Mouse (Mus musculus) kidney, embryonic 15.5 days (tissue): Measurements from ENCODE around the gene Sv2c. TPM values are rescaled to one million over a fixed set of nuclear protein-coding genes. Genes with fewer than 3 reads are reported as not detected.

ENCODE experiments used
- ATAC-seq: fragments of 200-750 bp; cut with Nextera tagmentation; replicated peaks from 2 replicates; pipeline ENCODE4 v1.8.0; 2017; ENCODE audit warnings: moderate TSS enrichment; ENCODE audit not compliant: low FRiP score
- H3K27ac ChIP-seq: fragments of 300-500 bp; sonication (generic); 2 replicates; pipeline ENCODE4 v1.5.1; 2015; ENCODE audit warnings: mild to moderate bottlenecking, inconsistent platforms
- H3K27me3 ChIP-seq: fragments of 300-500 bp; sonication (generic); 2 replicates; pipeline ENCODE4 v1.6.1; 2015; ENCODE audit warnings: inconsistent platforms
- H3K36me3 ChIP-seq: fragments of 300-500 bp; sonication (generic); 2 replicates; pipeline ENCODE4 v1.6.1; 2015; ENCODE audit warnings: inconsistent platforms
- H3K4me1 ChIP-seq: fragments of 300-500 bp; sonication (generic); 2 replicates; pipeline ENCODE4 v1.6.1; 2015; ENCODE audit warnings: inconsistent platforms
- H3K4me2 ChIP-seq: fragments of 300-500 bp; sonication (generic); 2 replicates; pipeline ENCODE4 v1.6.1; 2015; ENCODE audit warnings: moderate library complexity, mild to moderate bottlenecking, inconsistent platforms
- H3K4me3 ChIP-seq: fragments of 300-500 bp; sonication (generic); replicated peaks from 2 replicates; pipeline ENCODE4 v1.5.1; 2015; ENCODE audit warnings: mild to moderate bottlenecking, inconsistent platforms
- H3K9ac ChIP-seq: fragments of 300-500 bp; sonication (generic); 2 replicates; pipeline ENCODE4 v1.6.1; 2015; ENCODE audit warnings: mild to moderate bottlenecking, inconsistent platforms
- H3K9me3 ChIP-seq: fragments of 300-500 bp; sonication (generic); replicated peaks from 2 replicates; pipeline ENCODE4 v1.6.1; 2016; ENCODE audit warnings: inconsistent platforms
- WGBS: fragments of 180-500 bp; shearing (Covaris S2); methylation state at CpG from one replicate; pipeline ENCODE4 v1.1.7; 2015; ENCODE audit warnings: mixed read lengths; 5-methylcytosine and 5-hydroxymethylcytosine counted together
- polyA plus RNA-seq: library from polyadenylated mRNA; unstranded; fragments of >200 nt; fragmentation: Nextera tagmentation; extraction: Ambion mirVana; gene quantifications from 2 replicates; pipeline ENCODE4 v1.2.1, GENCODE M21; 2015

The Sv2c gene
- polyA plus RNA-seq, 1 experiment from 2014 or later: 1.4 TPM

DNA sequence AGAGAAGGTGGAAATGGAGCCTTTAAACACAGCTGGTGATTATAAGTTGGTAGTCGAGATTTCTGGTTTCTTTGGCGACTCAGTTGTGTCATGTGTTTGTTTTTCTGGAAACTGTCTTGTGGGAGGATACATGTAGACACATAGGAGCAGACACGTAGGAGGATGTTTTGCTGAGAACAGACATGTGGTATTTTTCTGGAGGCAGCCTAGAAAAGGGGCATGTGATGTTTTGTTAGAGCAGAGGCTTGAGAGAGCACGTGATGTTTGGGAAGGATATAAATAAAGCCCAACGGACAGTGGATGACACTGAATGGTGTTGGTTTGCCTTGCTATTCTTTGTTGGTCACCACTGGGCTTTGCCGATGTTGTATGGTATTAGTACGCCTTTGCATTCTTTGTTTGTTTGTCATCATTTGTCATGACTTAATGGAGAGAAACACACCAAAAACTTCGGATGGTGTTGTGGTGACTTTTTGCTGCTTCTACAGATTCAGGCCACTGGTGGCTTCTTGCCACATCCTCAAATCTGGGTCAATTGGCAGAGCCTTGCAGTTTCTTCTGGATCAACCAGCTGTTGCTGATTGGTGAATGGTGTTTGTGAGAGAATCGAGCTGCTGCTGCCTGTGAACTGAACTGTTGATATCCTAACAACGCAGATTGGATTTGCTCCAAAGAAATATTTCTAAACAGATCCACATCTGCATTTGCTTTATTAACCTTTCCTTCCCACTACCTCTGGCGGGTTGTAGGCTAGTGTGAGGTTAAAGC is 91.9 kb downstream of the Sv2c start:
- no peaks in the 10 kb centered on the region for H3K36me3 ChIP-seq
- 67% methylated on average over 11 of the region's 11 CpGs for WGBS
- ATAC-seq: no peak
- no peak overlapping the region for H3K9ac ChIP-seq
- H3K27me3 ChIP-seq: no peaks in the 10 kb centered on the region
- no peak overlapping the region for H3K4me2 ChIP-seq
- H3K9me3 ChIP-seq: no peaks in the 10 kb centered on the region
- H3K4me3 ChIP-seq: no peak overlapping the region
- H3K4me1 ChIP-seq: no peaks in the 10 kb centered on the region
- H3K27ac ChIP-seq: no peak overlapping the region

DNA sequence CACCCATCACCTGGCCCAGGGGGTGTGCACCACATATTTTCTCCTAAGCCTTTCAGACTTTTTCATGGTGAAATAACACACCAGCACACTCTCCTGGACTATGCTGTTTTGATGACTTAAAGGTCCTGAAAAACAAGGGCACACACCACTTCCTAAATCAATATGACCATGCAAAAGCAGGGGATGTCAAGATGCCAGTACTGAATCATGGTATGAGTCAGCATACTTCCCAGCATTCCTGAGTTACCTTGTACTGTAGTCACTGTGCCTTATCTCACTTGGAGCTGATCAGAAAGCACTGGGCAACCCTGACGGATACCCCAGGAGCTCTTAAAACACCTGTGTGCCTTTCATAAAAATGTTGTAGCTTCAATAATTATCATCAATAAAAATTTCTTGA is 92.8 kb downstream of the Sv2c start:
- no peak for ATAC-seq
- H3K9ac ChIP-seq: no peak overlapping the region
- 72% methylated on average over 1 of the region's 1 CpGs for WGBS
- no peak overlapping the region for H3K27ac ChIP-seq
- no peaks in the 10 kb centered on the region for H3K4me1 ChIP-seq
- H3K36me3 ChIP-seq: no peaks in the 10 kb centered on the region
- H3K27me3 ChIP-seq: no peaks in the 10 kb centered on the region
- H3K9me3 ChIP-seq: no peaks in the 10 kb centered on the region
- H3K4me2 ChIP-seq: no peak overlapping the region
- no peak overlapping the region for H3K4me3 ChIP-seq

DNA sequence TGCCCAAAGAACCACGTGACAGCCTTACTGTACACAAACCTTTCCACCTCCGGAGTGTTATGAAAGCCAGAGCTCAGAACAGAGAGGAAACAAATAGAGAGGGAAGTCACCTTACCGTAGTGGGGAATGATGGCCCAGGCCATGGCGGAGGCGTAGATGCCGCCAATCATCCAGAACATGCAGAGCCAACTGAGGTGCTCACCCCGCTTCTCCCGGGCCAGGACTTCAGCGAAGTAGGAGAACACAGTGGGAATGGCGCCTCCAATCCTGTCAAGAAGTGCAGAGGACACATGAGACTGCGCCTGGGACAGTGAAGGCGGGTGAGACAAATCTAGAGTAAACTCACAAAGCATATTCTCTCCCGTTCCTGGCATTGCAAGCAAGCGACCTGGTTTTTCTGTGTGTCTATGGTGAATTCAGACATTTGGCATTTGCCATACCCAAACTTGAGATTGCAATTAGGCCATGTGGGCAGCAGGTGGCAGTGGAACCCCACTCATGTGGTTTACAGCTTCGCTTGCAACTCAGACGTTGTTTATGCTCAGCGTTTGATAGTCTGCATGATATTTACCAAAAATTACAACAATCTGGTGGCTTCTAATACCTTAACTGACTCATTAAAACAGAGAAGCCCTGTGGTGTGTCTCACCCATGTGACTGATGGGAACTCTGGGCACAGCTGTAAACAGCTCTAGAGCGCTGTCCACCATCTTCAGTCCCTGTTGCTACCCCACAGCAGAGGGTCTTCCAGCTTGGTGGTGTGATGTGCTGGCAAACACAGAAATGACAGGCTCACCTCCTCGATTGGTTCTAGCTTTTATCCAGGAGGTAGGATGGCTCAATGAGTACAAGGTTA is 101.8 kb downstream of the Sv2c start:
- H3K27ac ChIP-seq: no peak overlapping the region
- 66% methylated on average over 19 of the region's 19 CpGs for whole genome bisulfite sequencing
- no peaks in the 10 kb centered on the region for H3K4me1 ChIP-seq
- no peak overlapping the region for H3K4me2 ChIP-seq
- H3K9me3 ChIP-seq: no peaks in the 10 kb centered on the region
- ATAC-seq: no peak
- H3K4me3 ChIP-seq: no peak overlapping the region
- no peak overlapping the region for H3K9ac ChIP-seq
- H3K36me3 ChIP-seq: no peaks in the 10 kb centered on the region
- no peaks in the 10 kb centered on the region for H3K27me3 ChIP-seq

DNA sequence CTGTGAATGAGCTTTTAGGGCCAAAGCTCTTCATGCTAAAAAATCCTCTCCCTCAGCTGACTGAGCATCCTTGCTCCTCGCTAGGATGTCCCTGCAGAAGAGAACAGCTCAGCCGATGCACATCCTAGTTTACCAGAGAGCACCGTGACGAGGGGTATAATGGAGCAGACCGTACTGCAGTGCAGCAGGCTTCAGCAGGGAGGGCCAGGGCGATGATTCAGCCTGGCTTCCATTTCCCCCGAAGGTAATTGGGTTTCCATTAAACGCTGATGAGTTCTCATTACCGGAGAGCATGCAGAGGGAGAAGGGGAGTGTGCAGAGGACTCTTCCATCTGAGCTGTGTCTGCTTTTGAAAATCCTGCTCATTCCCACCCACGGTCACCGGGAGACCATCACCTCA is 108.5 kb downstream of the Sv2c start:
- Histone ChIP-seq H3K4me1 (no peaks in the 10 kb centered on the region), H3K4me2 (no peak overlapping the region), H3K9ac (no peak overlapping the region), H3K9me3 (no peaks in the 10 kb centered on the region), H3K4me3 (no peak overlapping the region), H3K27me3 (no peaks in the 10 kb centered on the region), H3K27ac (no peak overlapping the region), H3K36me3 (no peaks in the 10 kb centered on the region)
- ATAC-seq: no peak
- WGBS: 72% methylated on average over 11 of the region's 11 CpGs

DNA sequence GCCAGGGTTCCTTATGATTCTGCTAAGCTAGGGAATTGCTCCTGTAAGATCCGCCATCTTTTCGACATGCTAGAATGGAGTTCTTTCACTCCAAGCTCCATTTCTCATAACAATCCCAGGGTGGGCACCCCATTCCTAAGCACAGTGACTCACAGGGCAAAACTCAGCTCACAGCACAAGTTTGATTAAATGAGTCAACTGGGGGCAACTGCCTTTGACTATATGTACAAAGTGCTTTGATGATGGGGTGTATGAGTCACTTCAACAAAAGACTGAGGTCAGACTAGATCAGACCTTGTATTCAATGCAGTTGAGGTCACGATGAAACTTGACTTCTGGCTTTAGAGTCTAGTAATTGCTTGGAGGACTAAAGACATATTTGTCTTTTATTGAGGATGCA is 116.9 kb downstream of the Sv2c start:
- Histone ChIP-seq H3K9ac (no peak overlapping the region), H3K36me3 (no peaks in the 10 kb centered on the region), H3K4me3 (no peak overlapping the region), H3K4me2 (no peak overlapping the region), H3K4me1 (0 out of 2 replicates have a peak, but pooled peaks cover 4% of the 10 kb centered on the region), H3K9me3 (no peaks in the 10 kb centered on the region), H3K27ac (no peak overlapping the region), H3K27me3 (no peaks in the 10 kb centered on the region)
- 91% methylated on average over 3 of the region's 3 CpGs for WGBS
- ATAC-seq: no peak

DNA sequence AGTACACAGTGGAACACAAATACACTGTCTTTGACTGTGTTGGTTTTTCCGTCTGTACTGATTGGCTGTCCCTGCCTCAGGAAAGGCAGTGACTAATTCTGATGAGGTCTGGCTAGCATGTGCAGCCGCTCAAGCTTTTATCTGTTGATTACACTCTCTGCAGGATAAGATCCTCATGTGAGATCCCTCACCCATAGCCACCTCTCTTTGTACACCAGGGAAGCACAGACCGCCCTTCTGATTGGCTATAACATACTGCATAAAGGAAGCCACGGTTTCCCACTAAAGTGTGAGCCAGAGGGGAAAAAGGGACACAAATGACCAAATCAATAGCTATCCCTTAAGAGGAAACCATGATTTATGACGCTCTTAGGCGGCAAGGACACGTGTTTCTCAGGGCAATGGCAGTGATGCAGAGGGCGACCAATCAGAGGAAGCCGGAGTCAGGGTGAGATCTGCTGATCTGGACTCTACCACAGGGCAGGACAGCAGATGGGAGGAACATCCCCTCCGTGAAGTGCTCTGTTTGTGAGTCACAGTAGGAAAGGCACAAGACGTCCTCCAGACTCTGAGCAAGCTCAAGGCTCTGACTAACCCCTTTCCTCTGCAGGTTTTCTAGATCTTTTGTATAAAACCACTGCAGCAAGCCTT is 121.4 kb downstream of the Sv2c start:
- no peaks in the 10 kb centered on the region for H3K9me3 ChIP-seq
- H3K4me3 ChIP-seq: no peak overlapping the region
- H3K4me1 ChIP-seq: 0 out of 2 replicates have a peak, but pooled peaks cover 4% of the 10 kb centered on the region
- H3K27ac ChIP-seq: no peak overlapping the region
- H3K9ac ChIP-seq: no peak overlapping the region
- 24% methylated on average over 11 of the region's 11 CpGs for WGBS
- no peaks in the 10 kb centered on the region for H3K27me3 ChIP-seq
- H3K4me2 ChIP-seq: no peak overlapping the region
- no peaks in the 10 kb centered on the region for H3K36me3 ChIP-seq
- ATAC-seq: 0 out of 2 replicates have a peak, but pooled peaks have one; percentile 66

DNA sequence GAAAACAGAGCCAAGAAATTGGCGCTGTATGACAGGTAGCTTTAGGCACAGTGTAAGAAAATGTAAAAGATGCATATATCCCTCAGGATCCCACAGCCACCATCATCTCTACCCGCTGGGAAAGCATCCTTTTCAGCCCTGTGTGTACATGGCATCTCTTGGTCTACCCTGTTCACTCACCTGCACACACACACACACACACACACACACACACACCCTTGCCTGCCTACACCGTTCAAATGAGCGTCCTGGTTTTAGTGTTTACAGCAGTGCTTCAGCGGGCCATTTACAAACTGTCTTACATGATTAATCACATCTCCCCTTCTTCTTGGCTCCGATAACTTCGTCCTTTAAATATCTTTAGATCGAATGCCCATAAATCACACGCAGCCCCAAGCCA is 123.4 kb downstream of the Sv2c start:
- WGBS: 52% methylated on average over 9 of the region's 9 CpGs
- ATAC-seq: no peak

DNA sequence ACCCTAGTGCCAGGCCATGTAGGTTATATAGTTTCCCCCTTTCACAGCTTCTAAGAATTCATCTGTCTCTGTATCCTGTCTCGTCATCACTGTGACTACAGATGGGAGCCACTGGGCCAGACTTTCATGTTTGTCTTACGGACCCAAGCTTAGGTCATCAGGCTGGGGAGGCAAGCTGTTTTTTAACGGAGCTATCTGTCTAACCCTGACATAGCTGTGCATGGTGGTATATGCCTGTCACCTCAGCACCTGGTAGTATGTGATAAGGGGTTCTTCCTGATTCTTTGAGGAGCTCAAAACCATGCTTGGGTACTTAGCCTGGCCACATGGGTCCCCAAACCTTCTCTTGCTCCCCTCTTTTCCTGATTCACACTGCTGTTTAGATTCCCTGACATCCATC is 124.2 kb downstream of the Sv2c start:
- Histone ChIP-seq H3K36me3 (no peaks in the 10 kb centered on the region), H3K27ac (no peak overlapping the region), H3K27me3 (no peaks in the 10 kb centered on the region), H3K4me3 (no peak overlapping the region), H3K9me3 (no peaks in the 10 kb centered on the region), H3K4me2 (no peak overlapping the region), H3K9ac (no peak overlapping the region), H3K4me1 (0 out of 2 replicates have a peak, but pooled peaks cover 4% of the 10 kb centered on the region)
- WGBS: 81% methylated on average over 3 of the region's 3 CpGs
- no peak for ATAC-seq

More for the DNA sequence above, 123.4 kb downstream of the Sv2c start:
- Histone ChIP-seq H3K9ac (no peak overlapping the region), H3K9me3 (no peaks in the 10 kb centered on the region), H3K36me3 (no peaks in the 10 kb centered on the region), H3K4me3 (no peak overlapping the region), H3K4me1 (0 out of 2 replicates have a peak, but pooled peaks cover 4% of the 10 kb centered on the region), H3K27me3 (no peaks in the 10 kb centered on the region), H3K27ac (no peak overlapping the region), H3K4me2 (no peak overlapping the region)

DNA sequence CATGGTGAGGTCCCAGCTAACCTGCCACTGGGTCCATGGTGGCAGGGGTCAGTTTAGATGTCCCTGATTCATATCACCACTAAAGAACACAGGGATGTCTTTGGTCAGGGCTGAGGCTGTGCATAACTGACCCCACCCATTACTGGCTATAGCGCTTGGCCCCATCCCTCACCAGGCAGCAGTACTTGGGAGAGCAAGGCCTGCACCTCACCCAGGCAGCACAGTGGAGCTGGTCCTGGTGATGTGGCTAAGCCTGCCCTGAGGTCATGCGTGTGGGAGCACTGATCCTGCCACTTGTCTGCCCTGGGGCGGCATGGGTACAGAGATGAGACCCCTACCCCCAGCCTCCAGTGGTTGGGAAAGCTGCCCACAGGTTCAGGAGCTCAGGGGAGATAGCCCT is 128.8 kb downstream of the Sv2c start:
- no peak overlapping the region for H3K4me3 ChIP-seq
- 83% methylated on average over 3 of the region's 3 CpGs for WGBS
- ATAC-seq: no peak

DNA sequence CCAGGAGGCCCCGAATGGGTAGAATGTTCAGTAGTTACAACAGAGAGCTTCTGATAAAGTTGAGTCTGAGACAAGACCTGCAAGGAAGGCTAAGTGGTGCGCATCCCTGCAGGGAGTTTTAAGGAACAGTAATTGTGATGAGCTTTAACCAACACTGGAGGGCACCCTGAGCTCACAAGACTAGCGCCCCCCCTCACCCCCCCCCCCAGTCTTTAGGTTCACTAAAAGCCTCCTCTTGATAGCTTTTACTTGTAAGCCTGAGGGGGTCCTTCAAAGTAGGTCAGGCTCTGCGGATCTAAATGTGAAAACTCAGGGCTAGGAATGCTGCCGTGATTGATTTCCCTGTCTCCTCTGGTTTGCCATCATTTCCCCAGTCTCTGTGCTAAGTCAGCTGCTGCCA is 129.9 kb downstream of the Sv2c start:
- Histone ChIP-seq H3K9me3 (no peaks in the 10 kb centered on the region), H3K9ac (no peak overlapping the region), H3K27me3 (no peaks in the 10 kb centered on the region), H3K27ac (no peak overlapping the region), H3K4me3 (no peak overlapping the region), H3K4me2 (no peak overlapping the region), H3K36me3 (no peaks in the 10 kb centered on the region), H3K4me1 (peaks cover 18% of the 10 kb centered on the region)
- ATAC-seq: no peak
- 39% methylated on average over 5 of the region's 5 CpGs for WGBS

More for the DNA sequence above, 128.8 kb downstream of the Sv2c start:
- Histone ChIP-seq H3K4me2 (no peak overlapping the region), H3K36me3 (no peaks in the 10 kb centered on the region), H3K27me3 (no peaks in the 10 kb centered on the region), H3K27ac (no peak overlapping the region), H3K9ac (no peak overlapping the region), H3K4me1 (peaks cover 18% of the 10 kb centered on the region), H3K9me3 (no peaks in the 10 kb centered on the region)

DNA sequence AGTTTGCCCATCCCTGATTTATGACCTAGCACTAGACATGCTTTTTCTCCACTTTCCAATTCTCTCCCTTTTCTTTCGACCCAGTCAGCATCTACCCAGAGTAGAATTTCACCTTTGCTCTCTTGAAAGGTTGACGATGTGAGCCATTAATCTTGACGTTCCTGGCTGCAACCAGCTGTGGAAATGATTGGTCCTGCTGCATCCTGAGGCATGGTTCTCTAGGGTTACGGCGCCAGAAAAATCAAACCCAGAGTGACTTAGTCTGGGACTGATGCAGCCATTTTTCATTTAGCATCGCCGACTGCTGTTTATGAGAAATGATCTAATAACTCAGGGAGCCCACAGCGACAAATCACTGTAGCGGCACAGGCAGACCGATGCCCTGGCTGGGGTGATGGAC is 133.0 kb downstream of the Sv2c start:
- no peak overlapping the region for H3K9ac ChIP-seq
- peak; percentile 61 for ATAC-seq

DNA sequence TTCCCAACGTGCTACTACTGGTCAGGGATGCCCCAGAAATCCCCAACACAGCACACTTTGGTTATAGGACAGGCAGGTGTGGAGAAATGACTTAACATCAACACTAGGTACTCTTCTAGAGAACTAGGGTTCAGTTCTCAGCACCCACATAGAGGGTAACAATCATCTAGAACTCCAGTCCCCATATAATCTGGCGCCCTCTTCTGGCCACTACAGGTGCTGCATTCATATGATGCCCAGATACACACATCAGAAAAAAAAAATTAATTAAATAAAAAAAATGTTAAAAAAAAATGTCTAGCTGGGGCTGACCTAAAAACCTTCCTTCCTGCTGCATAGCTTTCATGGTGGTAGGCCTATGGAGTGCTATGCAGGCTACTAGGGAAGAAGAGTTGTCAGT is 135.1 kb downstream of the Sv2c start:
- H3K27me3 ChIP-seq: no peaks in the 10 kb centered on the region
- H3K27ac ChIP-seq: no peak overlapping the region
- no peaks in the 10 kb centered on the region for H3K9me3 ChIP-seq
- H3K9ac ChIP-seq: no peak overlapping the region
- WGBS: 64% methylated on average over 2 of the region's 2 CpGs
- no peak overlapping the region for H3K4me3 ChIP-seq
- H3K36me3 ChIP-seq: no peaks in the 10 kb centered on the region
- ATAC-seq: no peak
- H3K4me2 ChIP-seq: no peak overlapping the region
- peaks cover 21% of the 10 kb centered on the region for H3K4me1 ChIP-seq

More for the DNA sequence above, 133.0 kb downstream of the Sv2c start:
- no peaks in the 10 kb centered on the region for H3K27me3 ChIP-seq
- H3K4me3 ChIP-seq: no peak overlapping the region
- no peaks in the 10 kb centered on the region for H3K36me3 ChIP-seq
- 15% methylated on average over 10 of the region's 10 CpGs for WGBS
- 0 out of 2 replicates have a peak overlapping the region, but pooled peaks have one; percentile 21 for H3K4me2 ChIP-seq
- peaks cover 20% of the 10 kb centered on the region for H3K4me1 ChIP-seq
- H3K27ac ChIP-seq: no peak overlapping the region
- H3K9me3 ChIP-seq: no peaks in the 10 kb centered on the region
